Mouse (Mus musculus): ENCODE results near the gene Dnajc14.

Gene Dnajc14

GRCm38 (mm10) chr10:128803771-128804270 is at the start of gene Dnajc14:
Gene Dnajc14 (plus strand): TSS chr10:128804062.
- TF ChIP-seq GATA4 (IDR thresholded peaks at IDR 0.05; ENCODE audit: insufficient replicate concordance, low read length): no peak

- TF ChIP-seq GATA4 (IDR thresholded peaks at IDR 0.05; ENCODE audit: insufficient replicate concordance, low read length): no peak
These were observed 31.0 kb upstream of the Dnajc14 start for GRCm38 (mm10) chr10:128772895-128773294.

- no peak for TF ChIP-seq GATA4 (IDR thresholded peaks at IDR 0.05; ENCODE audit: insufficient replicate concordance, low read length)
These were observed 30.2 kb upstream of the Dnajc14 start for GRCm38 (mm10) chr10:128773685-128774084.

- TF ChIP-seq GATA4 (IDR thresholded peaks at IDR 0.05; ENCODE audit: insufficient replicate concordance, low read length): no peak
These were observed 25.4 kb upstream of the Dnajc14 start for GRCm38 (mm10) chr10:128778441-128778840.

- TF ChIP-seq GATA4 (IDR thresholded peaks at IDR 0.05; ENCODE audit: insufficient replicate concordance, low read length): no peak
These were observed 24.7 kb upstream of the Dnajc14 start for GRCm38 (mm10) chr10:128779011-128779795.

- no peak for TF ChIP-seq GATA4 (IDR thresholded peaks at IDR 0.05; ENCODE audit: insufficient replicate concordance, low read length)
These were observed 23.7 kb upstream of the Dnajc14 start for GRCm38 (mm10) chr10:128780200-128780599.

- TF ChIP-seq GATA4 (IDR thresholded peaks at IDR 0.05; ENCODE audit: insufficient replicate concordance, low read length): no peak
These were observed 13.3 kb upstream of the Dnajc14 start, which contains the start of gene Mmp19 for GRCm38 (mm10) chr10:128790398-128791124. Gene Mmp19 (plus strand): TSS chr10:128790910.

GRCm38 (mm10) chr10:128792041-128792440 is 11.8 kb upstream of the Dnajc14 start:
- TF ChIP-seq GATA4 (IDR thresholded peaks at IDR 0.05; ENCODE audit: insufficient replicate concordance, low read length): no peak

- TF ChIP-seq GATA4 (IDR thresholded peaks at IDR 0.05; ENCODE audit: insufficient replicate concordance, low read length): no peak
These were observed 10.6 kb upstream of the Dnajc14 start for GRCm38 (mm10) chr10:128793258-128793657.

- TF ChIP-seq GATA4 (IDR thresholded peaks at IDR 0.05; ENCODE audit: insufficient replicate concordance, low read length): no peak
These were observed 9.5 kb upstream of the Dnajc14 start for GRCm38 (mm10) chr10:128794391-128794790.

GRCm38 (mm10) chr10:128795581-128795980 is 8.3 kb upstream of the Dnajc14 start:
- TF ChIP-seq GATA4 (IDR thresholded peaks at IDR 0.05; ENCODE audit: insufficient replicate concordance, low read length): no peak

GRCm38 (mm10) chr10:128798676-128799075 is 5.2 kb upstream of the Dnajc14 start:
- no peak for TF ChIP-seq GATA4 (IDR thresholded peaks at IDR 0.05; ENCODE audit: insufficient replicate concordance, low read length)

GRCm38 (mm10) chr10:128801981-128802495 is 1.8 kb upstream of the Dnajc14 start:
- TF ChIP-seq GATA4 (IDR thresholded peaks at IDR 0.05; ENCODE audit: insufficient replicate concordance, low read length): no peak

- no peak for TF ChIP-seq GATA4 (IDR thresholded peaks at IDR 0.05; ENCODE audit: insufficient replicate concordance, low read length)
These were observed 906 bp upstream of the Dnajc14 start for GRCm38 (mm10) chr10:128802956-128803355.

- TF ChIP-seq GATA4 (IDR thresholded peaks at IDR 0.05; ENCODE audit: insufficient replicate concordance, low read length): no peak
These were observed 501 bp upstream of the Dnajc14 start for GRCm38 (mm10) chr10:128803361-128803760.
